Mouse (Mus musculus) lung, postnatal 25 days (tissue): Measurements from ENCODE around the gene Arhgef3.
A peak's percentile ranks its signal among the peaks of the same experiment; 100 is the strongest.

Experiments
- DNase-seq: peaks from one replicate; pipeline ENCODE4 v3.0.0; 2022; ENCODE audit warnings: low spot score

The Arhgef3 gene

GRCm38 (mm10) chr14:27347224-27347623 lies 232.5 kb downstream of the Arhgef3 start:
- DNase-seq, result peak; percentile 60

GRCm38 (mm10) chr14:27347666-27348065 lies 233.0 kb downstream of the Arhgef3 start:
- no peak for DNase-seq

DNA sequence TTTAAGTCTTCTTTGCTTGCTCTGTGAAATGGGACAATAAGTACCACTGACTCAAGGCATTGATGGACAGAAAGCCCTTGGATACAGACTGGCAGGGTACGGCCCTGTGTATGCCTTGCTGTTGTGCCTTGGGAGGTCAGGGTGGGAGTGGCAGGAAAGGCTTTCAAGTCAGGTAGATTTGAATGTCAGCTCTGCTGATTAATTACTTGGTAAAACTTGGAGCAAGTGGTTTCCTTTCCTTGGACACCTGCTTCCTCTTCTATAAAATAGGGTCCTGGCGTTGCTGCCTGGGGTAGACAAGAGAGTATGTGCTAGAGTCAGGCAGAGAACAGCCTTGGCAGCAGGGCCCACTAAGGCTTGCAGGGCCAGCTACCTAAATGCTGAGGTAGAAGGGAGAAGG lies 233.4 kb downstream of the Arhgef3 start:
- DNase-seq, result no peak

- no peak for DNase-seq
These were observed 234.0 kb downstream of the Arhgef3 start for GRCm38 (mm10) chr14:27348656-27349055.

DNA sequence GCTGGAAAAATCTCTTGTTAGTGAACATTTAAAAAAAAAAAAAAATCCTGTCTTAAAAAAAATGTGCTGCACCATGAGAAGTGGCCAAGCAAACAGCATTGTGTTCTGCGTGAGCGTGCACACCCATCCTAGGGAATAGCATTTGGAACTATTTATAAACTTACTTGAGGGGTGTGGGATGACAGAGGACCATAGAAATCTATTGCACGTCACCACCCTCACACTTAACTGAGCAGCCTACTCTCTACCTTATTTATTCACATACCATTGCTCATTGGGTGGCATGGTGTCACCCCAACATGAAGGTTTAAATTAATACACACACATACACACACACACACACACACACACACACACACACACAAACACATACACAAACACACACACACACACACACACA lies 234.4 kb downstream of the Arhgef3 start:
- no peak for DNase-seq

- DNase-seq, result no peak
These were observed 235.4 kb downstream of the Arhgef3 start for GRCm38 (mm10) chr14:27349828-27350729.

GRCm38 (mm10) chr14:27351051-27351475 lies 236.4 kb downstream of the Arhgef3 start:
- peak; percentile 83 for DNase-seq

- DNase-seq, result peak; percentile 83
These were observed 236.9 kb downstream of the Arhgef3 start for GRCm38 (mm10) chr14:27351476-27352079.

GRCm38 (mm10) chr14:27352470-27352869 lies 237.8 kb downstream of the Arhgef3 start:
- DNase-seq, result no peak

- DNase-seq, result no peak
These were observed 240.5 kb downstream of the Arhgef3 start for GRCm38 (mm10) chr14:27355151-27355550.

- no peak for DNase-seq
These were observed 241.2 kb downstream of the Arhgef3 start for GRCm38 (mm10) chr14:27355937-27356336.

GRCm38 (mm10) chr14:27357139-27357538 lies 242.4 kb downstream of the Arhgef3 start:
- no peak for DNase-seq

DNA sequence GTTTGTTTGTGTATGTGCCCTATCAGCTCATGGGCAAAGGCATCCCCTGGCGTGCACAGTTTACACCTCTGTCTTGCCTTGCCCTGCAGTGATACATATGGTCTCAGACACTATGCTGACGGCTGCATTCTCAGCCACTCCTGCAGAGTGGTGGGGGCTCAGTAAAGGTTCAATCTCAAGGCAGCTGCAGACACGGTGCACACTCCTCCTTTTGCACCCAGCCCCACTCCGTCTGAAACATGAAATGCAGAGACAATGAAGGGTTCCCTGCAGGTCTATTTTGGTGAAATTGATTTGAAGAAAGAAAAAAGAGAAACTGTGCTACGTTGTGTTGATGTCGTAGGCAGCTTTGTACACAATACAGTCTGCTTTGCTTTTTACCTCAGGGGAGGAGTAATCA lies 243.5 kb downstream of the Arhgef3 start:
- no peak for DNase-seq

GRCm38 (mm10) chr14:27360849-27361248 lies 246.2 kb downstream of the Arhgef3 start:
- DNase-seq, result no peak

- DNase-seq, result no peak
These were observed 246.8 kb downstream of the Arhgef3 start for GRCm38 (mm10) chr14:27361514-27361913.

DNA sequence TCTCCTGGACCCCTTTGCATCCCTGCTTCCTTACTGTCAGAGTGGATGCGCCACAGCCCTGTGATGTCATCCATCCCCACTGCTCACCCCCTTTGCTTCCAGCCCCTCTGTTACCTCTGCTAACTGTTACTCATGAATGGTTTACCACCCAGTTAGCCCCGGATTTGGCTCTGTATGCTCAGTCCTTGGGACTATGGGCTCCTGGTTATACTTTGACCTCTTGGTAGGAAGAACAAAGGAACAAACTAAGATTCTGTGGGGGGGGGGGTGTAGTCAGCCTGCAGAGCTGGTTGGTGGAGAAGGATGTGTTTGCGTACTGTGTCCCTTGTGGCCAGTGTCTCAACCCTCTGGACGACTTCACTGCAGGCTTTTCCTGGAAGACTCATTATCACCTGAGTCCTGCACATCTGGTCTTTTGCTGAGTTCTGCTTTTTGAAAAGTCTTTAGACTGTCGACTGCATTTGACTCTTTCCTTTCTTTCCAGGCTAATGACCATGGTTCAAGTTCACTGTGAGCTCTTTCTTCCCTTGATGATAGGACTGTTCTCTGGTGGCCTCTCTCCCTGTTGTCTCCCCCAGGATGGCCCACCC lies 250.1 kb downstream of the Arhgef3 start:
- no peak for DNase-seq

- no peak for DNase-seq
These were observed 252.5 kb downstream of the Arhgef3 start for GRCm38 (mm10) chr14:27367117-27367711.

DNA sequence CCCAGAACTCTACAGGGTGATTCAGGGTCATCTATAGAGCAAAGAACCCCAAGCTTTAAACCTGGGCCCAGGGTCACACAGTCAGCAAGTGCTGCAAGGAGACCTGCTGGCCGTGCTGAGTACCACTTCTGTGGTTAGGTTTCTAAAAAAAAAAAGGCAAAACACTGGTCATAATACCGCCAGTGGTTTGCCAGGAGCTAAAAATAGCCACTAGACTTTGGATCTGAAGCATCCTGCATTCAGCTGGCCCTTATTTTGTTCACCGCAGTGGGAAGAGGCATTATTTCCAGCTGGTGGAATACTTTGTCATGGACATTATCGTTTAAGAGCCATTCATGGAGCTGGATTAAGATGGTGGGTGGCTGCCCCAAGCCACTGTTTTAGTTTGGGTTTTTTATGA lies 253.9 kb downstream of the Arhgef3 start:
- DNase-seq, result no peak

DNA sequence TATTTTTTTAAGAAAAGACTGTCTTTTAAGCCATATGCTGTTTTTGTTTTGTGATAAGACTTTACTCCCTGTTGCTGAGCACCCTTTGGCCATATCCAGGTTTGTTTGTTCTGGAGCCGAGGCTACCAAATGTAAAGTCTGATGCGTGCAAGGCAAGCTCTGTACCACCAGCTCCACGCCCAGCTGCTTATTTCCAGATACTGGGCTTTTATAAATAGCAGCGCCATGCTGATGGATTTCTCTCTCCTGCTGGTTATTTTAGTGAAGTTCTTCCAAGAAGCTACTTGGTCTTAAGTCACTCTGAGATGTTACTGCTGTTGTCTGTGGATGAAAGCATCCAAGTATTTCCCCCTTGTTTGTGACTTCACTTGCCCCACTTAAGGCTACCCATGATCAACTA lies 254.8 kb downstream of the Arhgef3 start:
- no peak for DNase-seq

GRCm38 (mm10) chr14:27371669-27372076 lies 257.0 kb downstream of the Arhgef3 start:
- DNase-seq, result no peak

DNA sequence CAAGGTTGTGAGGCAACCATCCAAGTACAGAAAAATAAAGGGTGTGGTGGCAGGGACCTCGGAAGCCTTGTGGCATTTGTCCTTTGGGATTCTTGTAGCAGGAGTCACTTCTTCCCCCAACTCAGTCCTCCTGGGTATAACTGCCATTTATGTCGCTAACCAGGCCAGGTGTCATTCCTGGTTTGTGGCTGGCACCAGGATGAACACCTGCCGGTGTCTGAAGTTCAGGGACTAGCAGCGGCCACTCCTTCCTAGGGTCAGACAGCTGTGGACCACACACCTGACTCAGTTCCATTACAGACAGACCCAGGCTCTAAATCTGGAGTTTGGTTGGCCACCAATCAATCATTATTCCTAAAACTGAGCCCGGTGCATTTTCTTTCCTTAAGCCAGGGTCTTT lies 258.8 kb downstream of the Arhgef3 start:
- DNase-seq, result no peak

- no peak for DNase-seq
These were observed 261.5 kb downstream of the Arhgef3 start for GRCm38 (mm10) chr14:27376115-27376648.
